Mouse (Mus musculus) right cerebral cortex, postnatal 25 days (tissue): ENCODE results near the gene Rab5if.
"Not testable (repeated sequence)": the region's sequence is repeated elsewhere in the genome, so short reads cannot be mapped to it uniquely, and the experiment has no call there.

Experiments used
- DNase-seq: peaks from one replicate; pipeline ENCODE4 v3.0.0; 2022

Rab5if gene

GRCm38 (mm10) chr2:156856311-156856710 lies 6.6 kb upstream of the Rab5if start:
- no peak for DNase-seq

GRCm38 (mm10) chr2:156857385-156857791 lies 5.5 kb upstream of the Rab5if start:
- DNase-seq = no peak

- DNase-seq = no peak
Measured at GRCm38 (mm10) chr2:156857835-156858234, 5.1 kb upstream of the Rab5if start, which contains the start of gene 4930518I15Rik. 4930518I15Rik (minus strand) TSS chr2:156857946.

GRCm38 (mm10) chr2:156858671-156859070 lies 4.3 kb upstream of the Rab5if start:
- no peak for DNase-seq

- no peak for DNase-seq
Measured at GRCm38 (mm10) chr2:156862041-156862717, 749 bp upstream of the Rab5if start.

- DNase-seq = no peak
Measured at GRCm38 (mm10) chr2:156863487-156864160, 696 bp downstream of the Rab5if start.

GRCm38 (mm10) chr2:156864481-156864880 lies 1.6 kb downstream of the Rab5if start:
- no peak for DNase-seq

- no peak for DNase-seq
Measured at GRCm38 (mm10) chr2:156868994-156869393, 6.1 kb downstream of the Rab5if start.

- no peak for DNase-seq
Measured at GRCm38 (mm10) chr2:156869554-156869953, 6.6 kb downstream of the Rab5if start.

- no peak for DNase-seq
Measured at GRCm38 (mm10) chr2:156870519-156870918, 7.6 kb downstream of the Rab5if start.

GRCm38 (mm10) chr2:156873629-156874028 lies 10.7 kb downstream of the Rab5if start:
- DNase-seq = peak; percentile 33

GRCm38 (mm10) chr2:156874047-156874759 lies 11.3 kb downstream of the Rab5if start:
- DNase-seq = no peak

GRCm38 (mm10) chr2:156874760-156875510 lies 12.0 kb downstream of the Rab5if start:
- no peak for DNase-seq

- no peak for DNase-seq
Measured at GRCm38 (mm10) chr2:156877726-156878125, 14.8 kb downstream of the Rab5if start.

- DNase-seq = no peak
Measured at GRCm38 (mm10) chr2:156879541-156879940, 16.6 kb downstream of the Rab5if start.

- no peak for DNase-seq
Measured at GRCm38 (mm10) chr2:156882431-156883001, 19.6 kb downstream of the Rab5if start.

- no peak for DNase-seq
Measured at GRCm38 (mm10) chr2:156884396-156885211, 21.7 kb downstream of the Rab5if start.

- not testable (repeated sequence) for DNase-seq
Measured at GRCm38 (mm10) chr2:156885666-156886065, 22.7 kb downstream of the Rab5if start.

- DNase-seq = no peak
Measured at GRCm38 (mm10) chr2:156886084-156886631, 23.2 kb downstream of the Rab5if start.

- DNase-seq = no peak
Measured at GRCm38 (mm10) chr2:156887017-156887416, 24.1 kb downstream of the Rab5if start, which contains the start of gene Sla2. Sla2 (minus strand) TSS chr2:156887192.

- no peak for DNase-seq
Measured at GRCm38 (mm10) chr2:156888490-156888889, 25.6 kb downstream of the Rab5if start.
